Mouse (Mus musculus) layer of hippocampus, postnatal 10 days (tissue): Measurements from ENCODE around the gene Camkk1. TPM values are rescaled to one million over a fixed set of nuclear protein-coding genes. Genes with fewer than 3 reads are reported as not detected.

Source experiments
- DNase-seq, 2 experiments: peaks; one replicate each; pipeline ENCODE4 v3.0.0; 2021; ENCODE audit warnings: low spot score in 2 of 2
- total RNA-seq, 2 experiments: library from RNA; stranded (reverse); gene quantifications; 2 replicates each; pipeline ENCODE4 v1.2.3; 2021

Gene Camkk1
- total RNA-seq, 2 experiments from 2014 or later: 51.5 to 55.1 TPM

- peak; percentile 58 to 60 for DNase-seq
These were observed 3.9 kb upstream of the Camkk1 start for GRCm38 (mm10) chr11:73014831-73015344.

DNA sequence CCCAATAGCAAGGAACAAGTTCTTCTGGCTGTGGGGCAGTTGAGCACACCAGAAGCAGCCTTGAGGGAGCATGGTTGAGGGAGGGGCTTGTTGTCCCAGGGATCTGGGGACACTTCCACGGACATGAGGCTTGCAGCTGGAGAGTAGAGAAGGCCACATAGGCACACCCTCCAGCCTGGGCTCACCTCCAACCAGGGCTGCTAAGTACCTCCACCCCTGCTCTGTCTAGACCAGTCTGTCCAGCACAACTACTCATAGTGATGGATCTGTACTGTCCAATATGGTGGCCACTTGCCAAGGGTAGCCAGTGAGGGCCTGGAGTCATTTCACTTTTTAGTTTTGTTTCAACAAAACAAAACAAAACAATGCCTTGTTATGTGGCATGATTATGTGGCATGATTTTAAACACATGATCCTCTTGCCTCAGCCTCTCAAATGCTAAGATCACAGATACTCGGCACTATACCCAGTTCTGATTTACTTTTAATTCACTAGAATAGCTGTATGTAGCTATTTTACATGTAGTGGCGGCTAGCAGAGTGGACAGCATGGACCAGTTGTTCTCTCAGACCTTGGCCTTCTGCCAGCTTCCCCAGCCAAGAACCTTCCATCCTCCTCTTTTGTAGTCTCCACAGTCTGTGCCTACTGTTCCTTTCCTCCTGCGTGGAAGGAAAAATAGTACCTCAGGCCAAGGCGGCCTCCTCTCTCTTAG, 3.3 kb upstream of the Camkk1 start:
- DNase-seq: peak; percentile 46 to 61

DNA sequence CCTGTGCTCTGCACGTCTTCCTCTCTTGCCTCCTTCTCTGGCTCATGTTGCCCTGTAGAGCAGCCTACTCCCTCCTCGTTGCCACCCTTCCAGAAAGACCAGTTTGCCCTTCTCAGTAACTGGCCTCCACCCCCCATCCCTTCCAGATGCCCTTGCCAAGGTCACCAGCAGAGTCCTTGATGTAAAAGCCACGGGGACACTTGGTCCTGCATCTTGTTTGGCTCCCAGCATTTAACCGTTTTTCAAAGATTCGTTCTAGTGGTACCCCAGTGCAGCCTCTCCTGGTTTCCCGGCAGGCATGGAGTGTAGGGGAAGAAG, 2.7 kb upstream of the Camkk1 start:
- DNase-seq: no peak

DNA sequence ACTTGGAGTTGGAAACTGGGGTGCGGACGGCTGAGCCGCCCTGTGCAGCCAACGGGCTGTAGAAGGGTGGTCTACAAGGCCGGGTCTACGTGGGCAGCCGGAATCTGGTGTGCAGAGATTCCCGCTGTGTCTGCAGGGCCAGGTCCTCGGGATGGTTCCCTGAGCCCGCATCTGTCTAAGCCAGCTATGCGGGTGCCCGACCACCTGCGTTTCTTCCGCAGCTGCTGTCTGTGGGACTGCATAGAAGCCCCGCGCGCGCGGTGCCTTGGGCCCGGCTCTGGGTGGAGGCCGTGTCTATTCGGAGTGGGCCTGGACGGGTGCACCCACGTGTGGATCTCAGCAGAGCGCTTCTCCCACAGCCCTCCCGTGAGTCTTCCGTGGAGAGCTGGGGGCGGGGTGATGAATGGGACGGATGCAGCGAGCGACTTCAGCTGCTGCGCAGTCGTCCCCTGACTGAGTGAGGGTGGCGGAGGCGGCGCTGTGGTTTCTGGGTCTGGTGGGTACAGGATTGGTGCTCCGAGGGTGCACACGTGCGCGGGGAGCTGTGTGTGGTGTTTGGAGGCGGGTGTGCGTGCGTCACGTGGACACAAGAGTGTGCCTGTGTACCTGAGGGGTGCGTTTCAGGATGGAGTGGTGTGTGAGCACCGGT, 463 bp downstream of the Camkk1 start:
- peak; percentile 67 to 76 for DNase-seq

GRCm38 (mm10) chr11:73020953-73021800, 2.4 kb downstream of the Camkk1 start:
- no peak for DNase-seq

DNA sequence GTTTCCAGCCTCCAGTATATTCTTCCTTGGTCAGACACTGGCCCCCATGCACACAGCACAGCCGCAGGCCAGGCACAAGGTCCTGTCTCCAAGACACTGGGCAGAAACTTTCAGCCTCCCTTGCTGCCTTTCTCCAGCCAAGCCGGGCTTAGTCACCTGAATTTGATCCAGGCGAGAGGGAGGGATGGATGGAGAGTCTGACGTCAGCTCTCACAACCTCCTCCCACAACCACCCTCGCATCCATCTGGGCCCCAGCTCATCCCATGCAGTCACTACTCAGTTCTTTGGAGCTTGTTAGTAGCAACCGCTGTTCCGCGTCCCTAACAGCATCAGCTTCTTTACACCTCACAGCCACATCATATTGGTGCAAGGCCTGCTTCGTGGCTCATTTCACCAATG, 4.3 kb downstream of the Camkk1 start:
- DNase-seq: peak; percentile 41 to 58

DNA sequence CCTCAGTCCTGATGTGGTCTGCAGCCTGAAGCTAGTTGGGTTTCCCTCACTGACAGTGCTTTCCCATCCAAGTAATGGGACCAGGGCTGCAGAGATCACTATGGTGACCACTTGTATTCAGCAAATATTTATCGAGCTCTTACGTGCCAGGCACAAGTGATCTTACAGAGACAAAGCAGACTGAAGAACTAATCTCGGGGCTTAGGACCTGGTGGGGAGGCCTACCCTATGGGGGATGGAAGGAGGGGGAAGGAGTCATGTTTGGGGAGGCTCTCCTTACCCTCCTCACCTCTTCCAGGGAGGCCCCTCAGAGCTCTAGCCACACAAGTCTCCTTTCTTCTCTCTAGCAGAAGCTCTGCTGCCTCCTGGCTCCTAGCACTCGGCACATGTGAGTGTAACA, 5.0 kb downstream of the Camkk1 start:
- DNase-seq: no peak

- DNase-seq: no peak
These were observed 5.6 kb downstream of the Camkk1 start for GRCm38 (mm10) chr11:73024236-73024904.

GRCm38 (mm10) chr11:73026961-73027360, 8.2 kb downstream of the Camkk1 start:
- DNase-seq: no peak

DNA sequence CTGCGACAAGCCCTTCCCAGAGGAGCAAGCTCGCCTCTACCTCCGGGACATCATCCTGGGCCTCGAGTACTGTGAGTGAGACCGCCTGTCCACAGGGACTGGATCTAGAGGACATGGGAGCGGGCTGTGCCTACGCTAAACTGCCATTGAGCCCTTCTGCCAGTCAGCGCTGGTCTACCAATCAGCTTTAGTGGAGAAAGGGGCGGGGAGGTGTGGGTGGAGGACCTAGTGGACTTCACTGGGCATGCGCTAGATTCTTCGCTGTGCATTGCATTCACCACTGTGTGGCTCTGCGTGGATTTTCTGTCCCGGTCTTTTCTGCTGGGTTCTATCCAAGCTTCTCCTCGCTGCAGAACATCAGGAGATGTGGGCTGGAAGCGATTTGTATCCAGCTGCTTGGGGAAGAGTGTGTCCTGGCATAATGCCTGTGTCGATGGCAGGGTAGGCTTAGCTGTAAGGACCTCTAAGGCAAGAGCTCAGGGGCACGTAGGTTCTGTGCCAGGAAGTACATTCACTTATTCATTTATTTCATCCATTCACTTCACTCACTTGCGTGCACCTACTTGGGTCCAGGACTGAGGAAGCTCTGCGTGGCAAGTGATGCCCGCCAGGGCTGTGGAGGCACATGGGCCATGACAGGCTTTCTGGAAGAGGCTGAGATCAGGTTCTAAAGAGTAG, 12.2 kb downstream of the Camkk1 start:
- peak; percentile 77 to 86 for DNase-seq

DNA sequence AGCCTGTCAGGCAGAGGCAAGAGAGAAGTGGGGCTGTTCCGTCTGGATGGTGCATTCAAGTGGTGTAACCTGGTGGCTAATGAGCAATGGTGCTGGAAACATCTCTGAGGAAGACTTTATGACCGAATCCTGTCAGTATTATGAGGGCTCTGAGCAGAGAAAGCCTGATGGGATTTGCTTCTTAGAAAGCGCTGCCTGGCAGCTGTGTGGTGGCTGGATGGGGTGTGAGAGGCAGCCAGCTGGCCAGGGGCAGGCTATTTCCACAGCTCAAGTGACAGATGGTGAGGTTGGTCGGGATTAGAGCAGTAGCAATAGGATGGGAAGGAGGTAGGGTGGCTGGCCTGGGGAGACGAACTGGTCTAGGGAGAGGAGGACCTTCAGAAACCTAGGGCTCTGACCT, 12.7 kb downstream of the Camkk1 start:
- DNase-seq: no peak

DNA sequence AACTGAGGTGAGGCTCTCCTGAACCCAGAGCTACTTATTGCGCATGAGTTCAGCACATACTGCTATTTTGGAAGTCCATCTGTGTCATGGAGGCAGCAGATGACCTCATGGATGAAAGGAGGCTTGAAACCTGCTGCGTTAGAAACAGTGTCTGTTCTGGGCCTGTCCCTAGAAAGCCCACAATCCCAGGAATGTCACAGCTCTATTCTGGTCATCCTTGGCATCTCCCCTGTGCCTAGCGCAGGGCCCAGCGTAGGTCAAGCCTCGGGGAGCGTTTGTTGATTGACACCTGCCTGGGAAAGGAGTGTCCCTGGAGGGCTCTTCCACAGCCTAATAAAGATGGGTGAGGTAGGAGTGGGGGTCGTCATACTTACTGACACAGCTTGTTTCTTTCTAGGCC, 17.3 kb downstream of the Camkk1 start:
- DNase-seq: no peak

GRCm38 (mm10) chr11:73036889-73037288, 18.1 kb downstream of the Camkk1 start:
- DNase-seq: no peak

DNA sequence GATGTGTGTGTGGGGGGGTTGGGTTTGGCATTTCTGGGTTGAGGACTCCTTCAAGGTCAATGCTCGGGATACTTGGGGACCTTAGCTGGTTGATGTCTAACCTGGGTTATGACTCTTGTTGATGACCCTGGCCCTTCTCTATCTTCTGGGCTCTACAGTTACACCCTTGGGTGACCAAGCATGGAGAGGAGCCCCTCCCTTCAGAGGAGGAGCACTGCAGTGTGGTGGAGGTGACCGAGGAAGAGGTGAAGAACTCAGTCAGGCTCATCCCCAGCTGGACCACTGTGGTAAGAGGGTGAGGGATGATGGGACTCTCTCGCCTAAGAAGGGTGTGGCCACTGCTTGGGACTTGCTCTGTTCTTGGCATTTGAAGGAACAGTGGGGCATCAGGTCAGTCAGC, 18.9 kb downstream of the Camkk1 start:
- no peak for DNase-seq

DNA sequence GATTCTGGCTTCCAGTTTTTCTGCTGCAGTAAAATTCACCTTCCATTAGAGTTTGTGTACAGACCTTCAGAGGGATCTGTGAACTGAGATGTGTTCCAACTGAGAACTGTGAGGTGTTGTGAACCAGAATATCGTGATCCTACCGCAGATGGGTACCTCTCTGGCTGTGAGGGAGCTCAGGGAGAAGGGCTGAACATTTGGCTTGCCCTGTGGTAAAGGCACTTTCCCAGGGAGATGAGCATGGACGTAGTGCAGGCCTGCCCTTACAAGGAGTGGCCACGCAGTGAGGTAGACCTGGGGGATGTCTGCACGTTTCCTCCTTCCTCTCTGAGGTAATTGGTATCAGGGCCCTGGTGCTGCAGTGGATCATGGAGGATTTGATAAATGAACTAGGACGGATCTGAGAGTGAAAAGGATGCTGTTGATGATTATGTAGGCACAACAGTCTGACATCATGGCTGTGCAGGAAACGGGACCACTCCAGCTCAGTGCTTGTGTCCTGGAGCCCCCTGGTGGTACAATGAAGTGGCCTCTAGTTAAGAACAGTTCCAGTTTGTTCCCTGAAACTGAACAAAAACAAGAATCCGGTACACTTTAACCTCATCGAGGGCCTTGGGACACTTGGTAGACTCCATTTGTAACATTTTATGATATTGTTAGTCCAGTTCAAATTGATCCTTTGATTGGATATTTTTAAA, 20.4 kb downstream of the Camkk1 start:
- peak; percentile 73 to 77 for DNase-seq

DNA sequence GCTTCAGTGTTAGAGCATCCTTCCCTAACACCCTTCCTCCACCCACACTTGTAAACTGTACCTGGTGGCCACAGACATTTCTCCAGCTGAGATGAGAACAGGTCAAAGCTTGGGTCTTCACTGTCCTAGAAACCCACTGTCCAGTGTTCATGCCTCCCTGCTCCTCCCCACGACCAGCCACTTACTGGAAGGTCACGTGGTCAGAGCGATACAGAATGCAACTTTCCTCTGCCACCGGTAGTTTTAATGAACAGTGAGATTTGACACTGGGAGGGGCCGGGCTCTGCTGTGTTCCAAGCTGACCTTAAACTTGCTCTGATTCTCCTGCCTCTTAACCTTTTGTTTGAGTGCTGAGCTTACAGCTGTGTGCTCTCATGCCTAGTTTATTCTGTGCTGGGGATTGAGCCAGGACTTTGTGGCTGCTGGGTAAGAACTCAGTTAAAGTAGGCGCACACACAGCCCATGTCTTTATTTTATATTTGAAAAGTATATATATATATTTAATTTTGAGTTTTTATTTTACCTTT, 25.5 kb downstream of the Camkk1 start:
- no peak for DNase-seq

DNA sequence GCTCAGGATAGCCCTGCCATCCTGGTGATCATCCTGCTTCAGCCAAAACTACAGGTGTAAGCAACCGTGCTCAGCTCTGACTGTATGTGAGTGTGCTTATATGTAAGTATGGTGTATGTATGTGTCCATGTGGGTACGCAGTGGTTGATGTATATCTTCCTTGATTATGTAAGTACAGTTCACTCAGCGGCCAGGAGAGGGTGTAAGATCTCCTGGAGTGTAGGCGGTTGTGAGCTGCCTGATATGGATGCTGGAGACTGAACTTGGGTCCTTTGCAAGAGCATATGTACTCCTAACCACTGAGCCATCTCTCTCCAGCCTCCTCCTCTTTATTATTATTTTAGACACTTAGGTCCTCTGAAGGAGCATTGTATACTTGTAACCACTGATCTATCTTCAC, 26.0 kb downstream of the Camkk1 start:
- no peak for DNase-seq

GRCm38 (mm10) chr11:73047542-73047996, 28.8 kb downstream of the Camkk1 start, which contains the start of gene Ncbp3:
Gene Ncbp3, plus strand, starts transcription at chr11:73047783.
- peak; percentile 95 to 97 for DNase-seq

DNA sequence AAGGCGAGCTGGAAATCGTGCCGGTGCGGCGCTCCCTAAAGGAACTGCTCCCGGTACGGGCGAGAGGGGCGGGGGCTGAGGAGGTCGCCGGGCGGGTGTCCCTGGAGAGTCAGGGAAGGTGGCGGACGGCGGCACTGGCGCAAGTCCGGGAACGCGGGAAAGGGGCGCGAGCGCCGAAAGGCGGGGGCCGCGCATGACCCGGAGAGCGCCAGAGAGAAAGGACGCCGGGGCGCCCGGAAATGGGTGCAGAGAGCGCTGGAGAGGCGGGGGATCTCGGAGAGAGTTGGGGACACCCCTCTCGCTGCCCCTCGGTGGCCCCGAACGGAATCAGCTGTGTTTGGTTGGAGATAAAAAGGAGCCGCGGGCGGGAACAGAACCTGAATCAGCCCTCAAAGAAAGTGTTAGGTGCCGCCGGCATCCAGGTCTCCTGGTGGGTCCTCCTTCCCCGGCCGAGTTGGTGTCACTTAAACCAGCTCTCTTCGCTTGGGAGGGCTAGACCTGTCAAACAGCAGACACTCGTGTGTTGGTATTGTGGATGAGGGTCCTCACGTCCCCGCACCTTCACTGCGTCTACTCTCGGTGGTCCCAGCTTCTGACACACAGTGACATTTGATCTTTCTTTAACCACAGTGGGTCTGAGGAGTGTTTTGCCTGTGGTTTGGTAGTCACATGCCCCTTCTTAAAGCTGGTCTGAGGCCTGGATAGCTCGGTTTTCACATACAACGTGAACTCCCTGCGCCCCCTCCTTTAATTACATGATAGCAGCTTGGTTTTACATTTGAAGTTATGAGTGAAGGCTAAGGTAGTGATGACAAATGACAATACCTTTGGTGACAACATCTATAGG, 29.4 kb downstream of the Camkk1 start:
- no peak for DNase-seq
